ENCODE assay signal across 9 mouse cellular contexts in the genomic region with DNA sequence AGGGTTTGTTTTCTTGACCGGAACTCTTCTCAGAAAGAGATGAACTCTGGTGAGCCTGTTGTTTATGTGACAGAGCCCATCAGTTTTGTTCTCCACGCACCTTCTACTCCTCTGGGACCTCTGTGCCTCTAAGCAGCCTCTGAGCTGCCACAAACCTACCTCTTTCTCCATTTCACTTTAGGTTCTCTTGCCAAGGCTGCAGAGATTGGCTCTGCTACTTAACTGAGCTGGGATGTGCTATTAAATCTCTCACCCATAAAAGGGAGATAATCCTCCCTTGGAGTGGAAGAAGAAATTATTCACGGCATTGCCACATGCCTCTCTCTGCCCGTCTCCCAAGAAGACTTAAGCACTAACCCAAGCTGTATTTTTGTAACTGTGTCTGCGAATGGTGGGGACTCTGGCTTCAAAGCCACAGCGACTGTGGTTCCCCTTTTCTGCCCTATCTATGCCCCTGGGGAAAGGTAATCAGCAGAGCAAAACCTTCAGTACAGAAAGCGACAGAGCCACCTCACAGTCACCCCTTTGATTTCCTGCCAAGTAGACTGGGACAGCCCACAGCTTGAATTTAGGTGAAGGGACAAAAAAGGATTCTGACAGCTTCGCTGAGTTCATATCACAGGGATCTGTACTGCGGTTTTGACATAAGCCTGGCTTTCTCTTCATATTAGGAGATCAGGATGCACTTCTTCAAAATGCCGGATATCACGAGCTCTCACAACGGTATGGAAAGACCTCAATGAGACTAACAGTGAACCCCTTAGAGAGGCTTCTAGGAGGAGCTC.
DNase-seq lines count a peak whose midpoint lies in the region; ATAC-seq lines count a peak whose summit lies in the region.
"Had no signal": no experiment of that assay in that cellular context is flagged by ENCODE, and none has a peak within 500 bp of the region (broad histone marks: within the 10 kb centered on the region; RNA-seq: fewer than 3 reads in every experiment).

No protein-coding gene starts in this region.

- no peak overlapping the region for H3K27ac ChIP-seq in kidney, embryonic 14.5 days (ENCODE audit: low read depth, low read length)
- H3K27ac ChIP-seq in intestine, embryonic 15.5 days: no peak overlapping the region
- H3K27ac ChIP-seq: limb, embryonic 15.5 days had no signal

- no peaks in the 10 kb centered on the region for H3K9me3 ChIP-seq in kidney, embryonic 14.5 days (ENCODE audit: control insufficient read depth, low read length)
- no peaks in the 10 kb centered on the region for H3K9me3 ChIP-seq in intestine, embryonic 15.5 days
- H3K9me3 ChIP-seq: limb, embryonic 15.5 days had no signal

- H3K27me3 ChIP-seq in kidney, embryonic 14.5 days (ENCODE audit: control insufficient read depth, insufficient read depth, low read length): no peaks in the 10 kb centered on the region
- no peaks in the 10 kb centered on the region for H3K27me3 ChIP-seq in intestine, embryonic 15.5 days (replicated peaks)
- H3K27me3 ChIP-seq: limb, embryonic 15.5 days had no signal

- H3K36me3 ChIP-seq in kidney, embryonic 14.5 days (ENCODE audit: control insufficient read depth, insufficient read depth, low read length): no peaks in the 10 kb centered on the region
- no peaks in the 10 kb centered on the region for H3K36me3 ChIP-seq in intestine, embryonic 15.5 days
- H3K36me3 ChIP-seq: limb, embryonic 15.5 days had no signal

- DNase-seq in adrenal gland, postnatal 10 days: peak; percentile 53
- no peak for DNase-seq in adrenal gland, adult 8-10 months
- peak; percentile 12 for DNase-seq in kidney, postnatal 10 days
- DNase-seq in gonadal fat pad, adult 2 months (ENCODE audit: low read depth): peak; percentile 52
- DNase-seq in spleen, postnatal 36 days (ENCODE audit: low spot score in 2 of 2): peak; percentile 87 to 88
- DNase-seq in urinary bladder, postnatal 36 days (ENCODE audit: low spot score in 2 of 2): no peak

- H3K4me2 ChIP-seq in kidney, embryonic 14.5 days (replicated peaks; ENCODE audit: low read depth, low read length): no peak overlapping the region
- H3K4me2 ChIP-seq in intestine, embryonic 15.5 days (replicated peaks): no peak overlapping the region
- H3K4me2 ChIP-seq: limb, embryonic 15.5 days had no signal

- 41% methylated on average over 12 of the region's 12 CpGs for WGBS in kidney, embryonic 14.5 days
- WGBS in intestine, embryonic 15.5 days: 54% methylated on average over 12 of the region's 12 CpGs

- peaks cover 5% of the 10 kb centered on the region; the same call in 1 of the 2 replicates for H3K4me1 ChIP-seq in kidney, embryonic 14.5 days (ENCODE audit: control insufficient read depth, insufficient read depth, low read length)
- H3K4me1 ChIP-seq in intestine, embryonic 15.5 days (replicated peaks): no peaks in the 10 kb centered on the region

- H3K9ac ChIP-seq in kidney, embryonic 14.5 days (ENCODE audit: low read depth, low read length): no peak overlapping the region
- no peak overlapping the region for H3K9ac ChIP-seq in intestine, embryonic 15.5 days
- H3K9ac ChIP-seq: limb, embryonic 15.5 days had no signal

- no peak for ATAC-seq in kidney, embryonic 14.5 days (ENCODE audit: low FRiP score, low TSS enrichment)
- ATAC-seq in intestine, embryonic 15.5 days: no peak

- H3K4me3 ChIP-seq in kidney, embryonic 14.5 days (ENCODE audit: low read length): no peak overlapping the region
- no peak overlapping the region for H3K4me3 ChIP-seq in intestine, embryonic 15.5 days (replicated peaks)
- H3K4me3 ChIP-seq: limb, embryonic 15.5 days had no signal

Comparison
In these comparisons a context has a peak if more than half of its experiments do, and no peak if none do; other contexts are left out.
1. DNase-seq: peak in adrenal gland, postnatal 10 days (single experiment), kidney, postnatal 10 days (single experiment), gonadal fat pad, adult 2 months (single experiment) and spleen, postnatal 36 days (2 of 2); none in adrenal gland, adult 8-10 months (single experiment) and urinary bladder, postnatal 36 days (0 of 2).